Mouse (Mus musculus): ENCODE measurements around the gene Ctnna2. TPM values are rescaled to one million over a fixed set of nuclear protein-coding genes. Genes with fewer than 3 reads are reported as not detected.

Ctnna2 gene
- polyA plus RNA-seq, 1 experiment from 2014 or later = not detected

DNA sequence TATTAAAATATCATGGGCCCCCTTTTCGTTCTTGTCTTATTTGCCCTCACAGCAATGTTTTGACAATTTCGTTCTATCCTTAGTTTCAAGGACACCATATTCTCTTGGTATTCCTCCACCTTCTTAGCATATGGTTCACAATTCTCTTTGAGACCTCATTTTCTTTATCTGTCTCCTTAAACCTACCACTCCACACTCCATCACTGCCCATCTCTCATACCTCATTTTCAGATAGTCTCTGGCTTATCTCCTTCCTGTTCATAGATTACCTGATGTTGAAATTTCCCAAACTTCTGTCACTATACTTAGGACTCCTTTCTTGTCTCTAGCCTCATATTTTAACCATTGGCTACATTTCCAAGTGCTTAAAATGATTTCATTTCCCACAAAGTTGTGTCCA lies 116.1 kb downstream of the Ctnna2 start:
- WGBS (ENCODE audit: insufficient replicate concordance) = 71% methylated on average over 2 of the region's 2 CpGs
- no peak for ATAC-seq

DNA sequence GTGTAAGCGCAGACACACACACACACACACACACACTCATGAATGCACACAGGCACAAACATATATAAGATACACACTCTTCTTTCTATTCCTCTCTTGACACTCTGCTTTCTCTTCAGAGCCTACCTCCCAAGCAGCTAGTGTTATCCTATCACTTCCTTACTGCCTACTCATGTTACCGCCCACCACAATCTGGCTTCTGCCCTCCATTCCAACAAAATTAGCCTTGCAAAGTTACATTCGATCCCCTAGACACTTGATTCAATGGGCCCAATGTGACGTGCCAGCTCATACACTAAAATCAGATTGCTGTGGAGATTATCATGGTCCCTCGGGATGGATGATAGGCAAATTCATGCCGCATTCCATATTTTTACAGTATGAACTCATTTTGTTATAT lies 116.7 kb downstream of the Ctnna2 start:
- no peak overlapping the region for H3K4me2 ChIP-seq (ENCODE audit: low read depth, low read length)
- H3K4me3 ChIP-seq (ENCODE audit: low read depth, low read length) = no peak overlapping the region
- ATAC-seq (no peak), DNase-seq (no peak)
- TF ChIP-seq EP300 (IDR thresholded peaks at IDR 0.05; ENCODE audit: low read depth) (no peak), CTCF (IDR thresholded peaks at IDR 0.05; ENCODE audit: low read depth) (no peak)
- WGBS (ENCODE audit: insufficient replicate concordance) = 81% methylated on average over 6 of the region's 6 CpGs
- H3K4me1 ChIP-seq (ENCODE audit: insufficient read depth) = no peaks in the 10 kb centered on the region
- no peak overlapping the region for H3K27ac ChIP-seq (ENCODE audit: low read depth)
- H3K9ac ChIP-seq (replicated peaks) = no peak overlapping the region
- H3K36me3 ChIP-seq (replicated peaks; ENCODE audit: insufficient read depth, low read length) = no peaks in the 10 kb centered on the region
- no peaks in the 10 kb centered on the region for H3K27me3 ChIP-seq (ENCODE audit: insufficient read depth, low read length)
- H3K9me3 ChIP-seq (ENCODE audit: low read length) = no peaks in the 10 kb centered on the region

More for the DNA sequence above, 116.1 kb downstream of the Ctnna2 start:
- H3K36me3 ChIP-seq (replicated peaks; ENCODE audit: insufficient read depth, low read length) = no peaks in the 10 kb centered on the region
- H3K9me3 ChIP-seq (ENCODE audit: low read length) = no peaks in the 10 kb centered on the region
- no peak overlapping the region for H3K9ac ChIP-seq (replicated peaks)
- no peak overlapping the region for H3K4me2 ChIP-seq (ENCODE audit: low read depth, low read length)
- no peak overlapping the region for H3K27ac ChIP-seq (ENCODE audit: low read depth)
- H3K4me1 ChIP-seq (ENCODE audit: insufficient read depth) = no peaks in the 10 kb centered on the region
- no peak for DNase-seq
- TF ChIP-seq CTCF (IDR thresholded peaks at IDR 0.05; ENCODE audit: low read depth) = no peak
- TF ChIP-seq EP300 (IDR thresholded peaks at IDR 0.05; ENCODE audit: low read depth) = no peak
- H3K27me3 ChIP-seq (ENCODE audit: insufficient read depth, low read length) = no peaks in the 10 kb centered on the region
- H3K4me3 ChIP-seq (ENCODE audit: low read depth, low read length) = no peak overlapping the region

DNA sequence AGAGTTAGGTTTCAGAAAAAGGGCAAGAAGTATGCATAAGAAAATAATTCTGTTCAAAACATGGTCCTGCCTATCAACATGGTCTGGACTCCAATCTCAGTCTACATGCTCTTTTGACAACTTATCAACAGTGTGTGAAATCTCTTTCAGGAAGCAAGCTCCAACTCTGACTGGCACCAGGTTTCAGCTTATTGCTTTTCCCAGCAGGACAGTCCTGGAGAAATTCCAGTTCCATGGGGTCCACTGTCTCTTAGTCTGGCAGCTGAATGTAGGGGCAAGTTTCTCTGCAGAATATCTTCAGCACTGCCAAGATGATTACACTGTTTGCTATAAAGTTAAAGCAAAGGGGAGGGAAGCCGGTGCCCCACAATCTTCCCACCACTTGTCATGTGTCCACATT lies 130.1 kb downstream of the Ctnna2 start:
- DNase-seq (no peak), ATAC-seq (no peak)
- TF ChIP-seq EP300 (IDR thresholded peaks at IDR 0.05; ENCODE audit: low read depth) (no peak), CTCF (IDR thresholded peaks at IDR 0.05; ENCODE audit: low read depth) (no peak)
- Histone ChIP-seq H3K27me3 (ENCODE audit: insufficient read depth, low read length) (no peaks in the 10 kb centered on the region), H3K36me3 (replicated peaks; ENCODE audit: insufficient read depth, low read length) (no peaks in the 10 kb centered on the region), H3K4me2 (ENCODE audit: low read depth, low read length) (no peak overlapping the region), H3K4me1 (ENCODE audit: insufficient read depth) (no peaks in the 10 kb centered on the region), H3K9me3 (ENCODE audit: low read length) (no peaks in the 10 kb centered on the region), H3K27ac (ENCODE audit: low read depth) (no peak overlapping the region), H3K9ac (replicated peaks) (no peak overlapping the region), H3K4me3 (ENCODE audit: low read depth, low read length) (no peak overlapping the region)
- WGBS (ENCODE audit: insufficient replicate concordance) = 83% methylated on average over 1 of the region's 1 CpGs

DNA sequence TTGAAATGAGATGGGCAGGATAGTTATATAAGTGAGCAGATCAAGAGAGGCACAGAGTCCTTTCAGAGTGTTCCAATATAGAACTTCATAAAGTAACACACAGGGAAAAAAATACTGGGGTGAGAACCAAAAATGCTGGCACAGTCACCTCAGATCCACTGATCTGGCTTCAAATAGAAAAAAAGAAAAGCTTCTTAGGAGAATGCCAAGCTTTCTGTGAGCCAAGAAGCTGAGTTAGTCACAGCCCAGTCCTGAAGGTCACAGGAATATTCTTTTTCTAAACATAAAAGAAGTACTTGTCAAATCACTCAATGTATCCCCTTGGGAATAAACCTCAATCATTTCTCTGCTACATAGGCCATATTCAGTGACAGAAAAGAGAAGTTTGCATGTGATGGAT lies 130.7 kb downstream of the Ctnna2 start:
- no peaks in the 10 kb centered on the region for H3K4me1 ChIP-seq (ENCODE audit: insufficient read depth)
- ATAC-seq (no peak), DNase-seq (no peak)
- H3K27ac ChIP-seq (ENCODE audit: low read depth) = no peak overlapping the region
- H3K9me3 ChIP-seq (ENCODE audit: low read length) = no peaks in the 10 kb centered on the region
- H3K4me2 ChIP-seq (ENCODE audit: low read depth, low read length) = no peak overlapping the region
- H3K27me3 ChIP-seq (ENCODE audit: insufficient read depth, low read length) = no peaks in the 10 kb centered on the region
- H3K4me3 ChIP-seq (ENCODE audit: low read depth, low read length) = no peak overlapping the region
- H3K9ac ChIP-seq (replicated peaks) = no peak overlapping the region
- H3K36me3 ChIP-seq (replicated peaks; ENCODE audit: insufficient read depth, low read length) = no peaks in the 10 kb centered on the region
- TF ChIP-seq CTCF (IDR thresholded peaks at IDR 0.05; ENCODE audit: low read depth) (no peak), EP300 (IDR thresholded peaks at IDR 0.05; ENCODE audit: low read depth) (no peak)

DNA sequence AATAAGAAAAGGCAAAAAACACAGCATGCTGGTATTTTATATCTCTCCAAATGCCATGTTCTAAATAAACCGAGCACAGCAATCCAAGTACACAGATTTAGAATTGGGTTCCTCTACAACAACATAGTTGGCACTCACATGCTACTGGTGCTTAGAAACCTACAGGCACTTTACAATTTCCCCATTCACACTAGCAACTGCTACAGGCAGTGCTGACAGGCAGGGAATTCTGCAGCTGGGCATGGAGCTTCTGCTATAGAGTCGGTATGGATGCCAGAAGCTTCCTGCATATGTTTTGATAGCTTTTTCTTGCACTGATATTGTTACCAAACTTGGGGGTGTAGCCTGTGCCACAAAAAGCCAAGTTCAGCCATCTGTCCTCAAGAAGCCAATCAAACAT lies 131.8 kb downstream of the Ctnna2 start:
- Histone ChIP-seq H3K4me3 (ENCODE audit: low read depth, low read length) (no peak overlapping the region), H3K27me3 (ENCODE audit: insufficient read depth, low read length) (no peaks in the 10 kb centered on the region), H3K4me1 (ENCODE audit: insufficient read depth) (no peaks in the 10 kb centered on the region), H3K27ac (ENCODE audit: low read depth) (no peak overlapping the region), H3K4me2 (ENCODE audit: low read depth, low read length) (no peak overlapping the region), H3K36me3 (replicated peaks; ENCODE audit: insufficient read depth, low read length) (no peaks in the 10 kb centered on the region), H3K9ac (replicated peaks) (no peak overlapping the region), H3K9me3 (ENCODE audit: low read length) (no peaks in the 10 kb centered on the region)
- WGBS (ENCODE audit: insufficient replicate concordance) = 76% methylated on average over 2 of the region's 2 CpGs
- DNase-seq (no peak), ATAC-seq (no peak)
- no peak for TF ChIP-seq EP300 (IDR thresholded peaks at IDR 0.05; ENCODE audit: low read depth)
- TF ChIP-seq CTCF (IDR thresholded peaks at IDR 0.05; ENCODE audit: low read depth) = no peak

DNA sequence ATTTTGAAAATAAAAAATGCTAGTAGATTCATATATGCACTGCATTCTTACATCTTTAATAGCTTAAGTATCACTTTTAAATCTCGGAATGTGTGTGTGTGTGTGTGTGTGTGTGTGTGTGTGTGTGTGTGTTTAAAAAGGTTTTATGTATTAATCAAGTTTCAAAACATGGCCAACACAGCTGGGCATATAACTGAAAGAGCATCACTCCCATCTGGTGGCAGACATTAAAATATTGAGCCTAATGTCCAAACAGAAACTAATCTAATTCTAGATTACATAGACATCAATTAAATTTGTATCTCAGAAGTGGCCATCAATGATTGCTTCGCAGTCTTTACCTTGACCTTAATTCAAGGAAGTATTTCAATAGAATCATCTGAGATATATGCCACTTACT lies 140.4 kb downstream of the Ctnna2 start:
- Histone ChIP-seq H3K27me3 (ENCODE audit: insufficient read depth, low read length) (no peaks in the 10 kb centered on the region), H3K27ac (ENCODE audit: low read depth) (no peak overlapping the region), H3K4me2 (ENCODE audit: low read depth, low read length) (no peak overlapping the region), H3K4me1 (ENCODE audit: insufficient read depth) (no peaks in the 10 kb centered on the region), H3K9me3 (ENCODE audit: low read length) (no peaks in the 10 kb centered on the region), H3K4me3 (ENCODE audit: low read depth, low read length) (no peak overlapping the region), H3K9ac (replicated peaks) (no peak overlapping the region), H3K36me3 (replicated peaks; ENCODE audit: insufficient read depth, low read length) (no peaks in the 10 kb centered on the region)
- ATAC-seq = no peak
- no peak for DNase-seq
- peak; percentile 46 for TF ChIP-seq CTCF (IDR thresholded peaks at IDR 0.05; ENCODE audit: low read depth)
- TF ChIP-seq EP300 (IDR thresholded peaks at IDR 0.05; ENCODE audit: low read depth) = no peak
- 79% methylated on average over 2 of the region's 2 CpGs for WGBS (ENCODE audit: insufficient replicate concordance)

DNA sequence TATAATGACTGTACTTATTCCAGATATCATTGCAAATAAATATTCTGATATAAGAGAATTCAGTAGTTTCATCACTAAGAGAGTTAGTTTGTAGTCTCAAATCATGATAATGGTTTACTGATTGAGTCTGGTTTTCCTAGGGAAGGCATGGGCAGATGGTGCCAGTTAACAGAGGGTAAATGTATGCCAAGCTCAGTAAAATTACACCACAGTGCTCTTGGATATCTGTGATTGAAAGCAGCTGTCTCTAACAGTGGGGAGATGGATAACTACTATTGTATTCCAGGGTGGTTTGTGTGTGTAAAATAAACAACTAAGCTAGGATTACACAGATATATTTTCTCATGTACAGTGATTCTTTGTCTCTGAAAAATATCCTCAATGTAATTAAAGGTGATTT lies 140.8 kb downstream of the Ctnna2 start:
- H3K4me1 ChIP-seq (ENCODE audit: insufficient read depth) = no peaks in the 10 kb centered on the region
- H3K4me3 ChIP-seq (ENCODE audit: low read depth, low read length) = no peak overlapping the region
- TF ChIP-seq CTCF (IDR thresholded peaks at IDR 0.05; ENCODE audit: low read depth) = no peak
- TF ChIP-seq EP300 (IDR thresholded peaks at IDR 0.05; ENCODE audit: low read depth) = no peak
- H3K27ac ChIP-seq (ENCODE audit: low read depth) = no peak overlapping the region
- H3K27me3 ChIP-seq (ENCODE audit: insufficient read depth, low read length) = no peaks in the 10 kb centered on the region
- no peak overlapping the region for H3K9ac ChIP-seq (replicated peaks)
- no peak for ATAC-seq
- H3K4me2 ChIP-seq (ENCODE audit: low read depth, low read length) = no peak overlapping the region
- no peaks in the 10 kb centered on the region for H3K9me3 ChIP-seq (ENCODE audit: low read length)
- no peak for DNase-seq
- H3K36me3 ChIP-seq (replicated peaks; ENCODE audit: insufficient read depth, low read length) = no peaks in the 10 kb centered on the region

Measured in liver, postnatal 0 days (tissue).